Mouse (Mus musculus): ENCODE measurements around the gene Grtp1.

Gene Grtp1

DNA sequence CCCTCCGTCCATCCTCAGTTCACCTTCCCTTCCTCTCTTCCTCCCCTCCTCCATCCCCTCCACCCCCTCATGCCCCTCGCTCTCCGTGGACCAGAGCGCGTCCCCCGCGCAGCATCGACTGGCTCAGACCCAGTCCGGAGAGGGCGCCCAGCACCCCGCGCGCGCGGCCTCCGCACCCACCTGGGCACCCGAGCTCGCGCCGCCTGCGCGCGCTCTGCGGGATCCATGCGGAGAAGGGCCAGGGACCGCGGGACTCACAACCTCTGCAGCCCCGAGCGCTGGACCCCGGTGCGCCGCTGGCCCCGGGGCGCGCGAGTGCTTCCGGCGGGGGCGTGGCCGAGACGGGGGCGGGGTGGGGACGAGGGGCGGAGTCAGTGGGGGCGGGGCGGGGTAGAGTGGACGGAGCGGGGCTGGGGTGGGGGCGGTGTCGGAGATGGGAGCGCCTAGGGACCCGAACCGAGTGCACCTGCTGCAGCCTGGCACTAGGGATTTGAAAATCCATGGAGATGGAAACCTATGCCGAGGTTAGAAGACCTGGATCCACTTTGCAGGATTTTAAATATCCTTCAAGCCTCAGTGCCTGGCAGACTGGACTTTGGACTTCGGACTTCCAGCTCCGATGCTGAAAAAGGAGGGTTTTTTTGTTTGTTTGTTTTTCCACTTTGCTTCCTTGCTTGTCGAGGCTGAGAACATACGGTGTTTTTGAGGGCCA is at the start of gene Grtp1:
TSS of gene Grtp1 (minus strand) at position 320 of the 712 bp plus-strand sequence.
- in situ Hi-C loops (cut with MboI, MseI): loop anchor here (10.0 kb wide), 1 partner anchor 474 kb away; the partner anchor contains the start of gene Rasa3

GRCm38 (mm10) chr8:13244343-13244880 is 44.0 kb upstream of the Grtp1 start:
- in situ Hi-C loops (cut with MboI, MseI): no loop called here

GRCm38 (mm10) chr8:13242985-13243870 is 42.8 kb upstream of the Grtp1 start:
- in situ Hi-C loops (cut with MboI, MseI): no loop called here

GRCm38 (mm10) chr8:13240691-13241090 is 40.3 kb upstream of the Grtp1 start:
- in situ Hi-C loops (cut with MboI, MseI): no loop called here

DNA sequence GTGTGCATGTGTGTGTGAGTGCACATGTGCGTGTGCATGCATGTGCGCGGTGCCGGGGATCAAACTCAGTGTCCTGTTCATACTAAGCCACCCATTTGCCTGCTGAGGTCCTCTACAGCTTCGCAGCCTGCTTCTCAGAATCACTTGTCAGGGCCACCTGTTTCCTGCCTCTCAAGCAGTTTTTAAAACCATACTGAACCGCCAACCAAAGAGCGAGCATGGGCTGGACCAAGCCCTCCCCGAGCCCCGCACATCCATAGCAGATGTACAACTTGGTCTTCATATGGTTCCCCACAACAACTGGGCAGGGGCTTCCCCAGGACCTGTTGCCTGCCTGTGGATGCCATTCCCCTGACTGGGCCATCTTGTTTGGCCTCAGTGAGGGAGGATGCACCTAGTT is 39.6 kb upstream of the Grtp1 start:
- in situ Hi-C loops (cut with MboI, MseI): no loop called here

- in situ Hi-C loops (cut with MboI, MseI): no loop called here
These were observed 34.4 kb upstream of the Grtp1 start for GRCm38 (mm10) chr8:13234803-13235202.

GRCm38 (mm10) chr8:13230471-13230870 is 30.1 kb upstream of the Grtp1 start:
- in situ Hi-C loops (cut with MboI, MseI): no loop called here

GRCm38 (mm10) chr8:13229802-13230201 is 29.4 kb upstream of the Grtp1 start:
- in situ Hi-C loops (cut with MboI, MseI): no loop called here

DNA sequence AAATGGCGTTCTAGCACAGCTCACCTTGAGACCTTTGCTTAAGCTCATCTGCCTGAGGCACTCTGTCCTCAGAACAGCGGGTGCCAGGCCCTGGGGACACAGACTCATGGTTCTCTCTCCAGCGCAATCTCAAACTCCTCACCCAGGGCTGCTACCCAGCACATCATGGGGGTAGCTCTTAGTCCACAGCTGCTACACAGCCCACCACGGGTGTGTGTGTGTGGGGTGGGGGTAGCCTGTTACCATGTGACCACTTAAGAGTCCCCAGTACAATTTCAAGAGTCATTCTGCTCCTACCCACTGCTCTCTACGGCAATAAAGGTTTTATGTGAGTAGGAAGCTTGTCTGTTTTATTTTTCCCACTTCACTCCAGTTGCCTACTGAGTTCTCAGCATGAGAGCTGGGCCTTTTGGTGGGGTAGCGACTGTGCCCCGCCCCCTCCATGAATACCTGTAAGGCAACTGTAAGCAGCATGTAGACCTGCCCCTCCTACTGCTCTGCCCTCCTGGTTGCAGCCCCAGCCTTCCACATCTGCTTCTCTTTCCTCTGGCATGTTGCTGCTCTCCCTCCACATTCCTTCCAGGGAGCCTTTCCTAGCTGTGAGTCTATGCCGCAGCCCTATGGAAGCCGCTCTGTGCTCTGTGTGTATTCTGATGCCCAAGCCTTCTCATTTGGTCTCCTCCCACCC is 28.6 kb upstream of the Grtp1 start:
- in situ Hi-C loops (cut with MboI, MseI): no loop called here

DNA sequence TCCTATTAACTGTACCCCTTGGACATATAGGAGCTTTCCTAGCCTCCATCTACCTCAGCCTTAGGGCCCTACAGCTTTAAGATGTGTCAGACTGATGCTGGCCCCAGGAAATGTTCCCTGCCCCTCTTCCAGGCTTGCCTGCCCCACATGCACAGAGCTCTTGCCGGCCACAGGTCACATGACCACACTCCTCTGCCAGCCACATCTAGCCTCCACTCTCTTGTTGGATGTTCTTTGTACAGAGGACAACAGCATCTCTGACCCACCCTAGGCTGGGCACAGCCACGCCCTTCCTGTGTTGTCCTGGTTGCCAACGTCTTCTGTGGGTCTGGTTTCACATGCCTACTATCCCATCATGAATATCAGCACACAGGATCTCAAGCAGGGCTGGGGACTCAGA is 26.8 kb upstream of the Grtp1 start:
- in situ Hi-C loops (cut with MboI, MseI): no loop called here

GRCm38 (mm10) chr8:13226288-13226687 is 25.9 kb upstream of the Grtp1 start:
- in situ Hi-C loops (cut with MboI, MseI): no loop called here

GRCm38 (mm10) chr8:13224426-13224825 is 24.0 kb upstream of the Grtp1 start:
- in situ Hi-C loops (cut with MboI, MseI): no loop called here

DNA sequence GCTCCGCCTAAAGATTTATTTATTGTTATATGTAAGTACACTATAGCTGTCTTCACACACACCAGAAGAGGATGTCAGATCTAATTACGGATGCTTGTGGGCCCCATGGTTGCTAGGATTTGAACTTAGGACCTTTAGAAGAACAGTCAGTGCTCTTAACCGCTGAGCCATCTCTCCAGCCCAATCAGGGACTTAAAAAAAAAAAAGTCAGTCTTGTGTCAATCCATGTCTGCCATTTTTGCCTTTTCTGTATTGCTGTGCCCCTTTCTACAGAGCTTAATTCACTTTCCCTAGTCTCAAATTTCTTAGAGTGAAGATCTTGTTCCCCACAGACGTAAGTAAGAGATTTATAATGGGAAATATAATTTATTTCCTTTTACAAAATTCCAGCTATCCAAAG is 18.0 kb upstream of the Grtp1 start:
- in situ Hi-C loops (cut with MboI, MseI): loop anchor here (5.0 kb wide), 1 partner anchor 564 kb away; no protein-coding TSS in a partner anchor

- in situ Hi-C loops (cut with MboI, MseI): loop anchor here (5.0 kb wide), 1 partner anchor 564 kb away; no protein-coding TSS in a partner anchor
These were observed 17.6 kb upstream of the Grtp1 start for GRCm38 (mm10) chr8:13217986-13218385.

DNA sequence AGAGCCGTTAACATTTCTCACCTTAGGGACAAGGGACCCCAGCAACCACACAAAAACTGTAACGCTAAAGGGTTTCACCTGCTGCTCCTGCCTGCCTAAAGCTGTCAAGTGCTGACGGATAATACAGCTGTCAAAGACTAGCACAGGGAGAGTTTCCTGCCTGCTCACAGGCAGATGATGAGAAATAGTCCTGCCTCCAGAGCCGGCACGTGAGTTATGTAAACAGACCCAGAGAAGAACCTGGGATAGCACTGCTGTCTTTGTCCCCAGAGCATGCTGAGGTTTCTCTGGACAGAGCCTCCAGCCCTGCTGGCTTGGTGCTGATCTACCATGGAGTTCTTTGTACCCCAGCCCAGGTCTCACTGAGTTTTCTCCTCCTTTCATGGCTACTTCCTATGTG is 16.7 kb upstream of the Grtp1 start:
- in situ Hi-C loops (cut with MboI, MseI): loop anchor here (5.0 kb wide), 1 partner anchor 565 kb away; no protein-coding TSS in a partner anchor

DNA sequence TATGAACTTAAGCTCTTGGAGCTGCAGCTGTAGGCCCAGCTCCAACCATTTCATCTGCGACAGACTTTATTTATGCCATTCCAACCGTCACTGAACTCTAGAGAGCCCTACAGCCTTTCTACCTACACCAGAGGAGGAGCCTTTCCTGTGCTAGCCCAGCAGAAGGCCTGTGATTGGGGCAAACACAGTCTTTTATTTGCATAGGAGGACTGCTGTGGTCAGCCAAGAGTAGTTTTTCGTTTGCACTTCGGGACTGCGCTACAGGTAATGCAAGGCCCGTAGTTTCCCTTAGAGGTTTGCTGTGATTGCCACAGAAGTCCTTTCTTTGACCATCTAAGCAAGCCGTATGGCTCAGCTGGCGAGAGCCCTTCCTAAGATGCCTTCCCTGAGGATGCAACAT is 16.0 kb upstream of the Grtp1 start:
- in situ Hi-C loops (cut with MboI, MseI): loop anchor here (5.0 kb wide), 1 partner anchor 566 kb away; no protein-coding TSS in a partner anchor

DNA sequence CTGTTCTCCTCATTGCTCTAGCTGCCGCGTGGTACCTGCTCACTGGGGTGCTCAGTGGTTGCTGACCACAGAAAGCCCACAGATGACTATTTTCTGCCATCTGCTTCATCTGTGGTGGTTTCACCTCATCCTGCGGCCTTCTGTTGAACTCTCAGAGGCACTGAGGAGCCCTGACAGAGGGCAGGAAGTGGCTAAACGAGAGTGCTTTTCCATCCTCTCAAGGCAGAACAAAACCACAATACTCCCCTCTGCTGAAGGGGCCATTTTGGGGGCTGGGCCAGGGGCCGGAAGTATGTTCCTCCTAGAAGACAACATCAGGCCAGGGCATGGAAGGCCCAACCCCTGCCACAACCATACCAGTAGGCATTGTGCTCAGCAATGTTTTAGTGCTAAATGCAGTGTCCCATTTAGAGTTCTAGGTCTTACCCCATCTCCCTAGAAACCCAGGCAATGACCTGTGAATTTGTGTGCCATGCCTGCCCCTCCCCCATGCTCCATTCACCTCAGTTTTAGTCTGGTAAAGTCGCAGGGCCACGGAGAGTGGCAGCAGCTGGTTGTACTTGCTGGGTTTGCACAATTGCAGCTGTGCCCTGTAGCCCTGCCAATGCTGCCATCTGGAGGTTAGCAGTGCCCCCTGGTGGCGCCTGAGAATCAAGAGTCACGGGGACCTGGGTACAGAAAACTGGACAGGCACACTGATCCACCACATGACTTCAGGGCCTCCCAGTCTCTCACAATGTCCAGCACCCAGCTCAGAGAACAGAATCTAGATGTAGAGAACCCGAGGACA is 13.3 kb upstream of the Grtp1 start:
- in situ Hi-C loops (cut with MboI, MseI): no loop called here

DNA sequence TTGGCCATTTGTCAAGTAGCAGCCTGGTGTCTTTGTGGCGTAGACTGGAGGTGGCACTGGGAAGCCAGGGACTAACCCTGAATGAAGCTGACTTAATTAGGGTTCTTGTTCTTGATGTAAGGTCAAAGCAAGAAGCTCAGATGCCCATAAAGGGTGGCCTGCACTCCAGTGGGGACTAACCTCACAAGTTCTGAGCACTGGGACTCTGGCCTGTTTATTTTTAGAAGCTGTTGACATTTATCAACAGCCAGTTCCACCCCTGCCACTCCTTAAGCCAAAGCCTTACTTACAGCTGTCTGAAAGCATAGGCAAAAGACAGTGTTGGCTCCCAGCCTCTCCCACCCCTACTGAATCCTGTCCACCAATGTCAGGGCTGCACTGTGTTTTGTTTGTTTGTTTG is 9.3 kb upstream of the Grtp1 start:
- in situ Hi-C loops (cut with MboI, MseI): loop anchor here (5.0 to 10.0 kb wide), 2 partner anchors 107 to 465 kb away; partner anchors contain the start of gene Rasa3

- in situ Hi-C loops (cut with MboI, MseI): loop anchor here (5.0 to 10.0 kb wide), 2 partner anchors 106 to 466 kb away; partner anchors contain the start of gene Rasa3
These were observed 8.4 kb upstream of the Grtp1 start for GRCm38 (mm10) chr8:13208627-13209355.

GRCm38 (mm10) chr8:13206290-13206689 is 5.9 kb upstream of the Grtp1 start:
- in situ Hi-C loops (cut with MboI, MseI): loop anchor here (5.0 to 10.0 kb wide), 2 partner anchors 104 to 469 kb away; partner anchors contain the start of gene Rasa3

Measured in T-helper 2 cell (primary cell).